Mouse (Mus musculus) forebrain, embryonic 15.5 days (tissue): ENCODE data around the gene Gmpr. TPM values are rescaled to one million over a fixed set of nuclear protein-coding genes. Genes with fewer than 3 reads are reported as not detected.

Experiments
- ATAC-seq: fragments of 200-750 bp; cut with Nextera tagmentation; replicated peaks from 2 replicates; pipeline ENCODE4 v1.8.0; 2017; ENCODE audit warnings: mild to moderate bottlenecking, moderate TSS enrichment, moderate library complexity
- H3K27ac ChIP-seq: fragments of 300-500 bp; sonication (generic); replicated peaks from 2 replicates; pipeline ENCODE4 v1.5.1; 2015; ENCODE audit warnings: mild to moderate bottlenecking, inconsistent platforms
- H3K27me3 ChIP-seq: fragments of 300-500 bp; sonication (generic); 2 replicates; pipeline ENCODE4 v1.6.1; 2015; ENCODE audit warnings: inconsistent platforms
- H3K36me3 ChIP-seq: fragments of 300-500 bp; sonication (generic); 2 replicates; pipeline ENCODE4 v1.6.1; 2015; ENCODE audit warnings: mild to moderate bottlenecking, inconsistent platforms
- H3K4me1 ChIP-seq: fragments of 300-500 bp; sonication (generic); 2 replicates; pipeline ENCODE4 v1.6.1; 2015; ENCODE audit warnings: inconsistent platforms
- H3K4me2 ChIP-seq: fragments of 300-500 bp; sonication (generic); replicated peaks from 2 replicates; pipeline ENCODE4 v1.6.1; 2015; ENCODE audit warnings: mild to moderate bottlenecking, inconsistent platforms
- H3K4me3 ChIP-seq: fragments of 300-500 bp; sonication (generic); 2 replicates; pipeline ENCODE4 v1.5.1; 2015; ENCODE audit warnings: mild to moderate bottlenecking, inconsistent platforms
- H3K9ac ChIP-seq: fragments of 300-500 bp; sonication (generic); replicated peaks from 2 replicates; pipeline ENCODE4 v1.6.1; 2015; ENCODE audit warnings: mild to moderate bottlenecking, inconsistent platforms
- H3K9me3 ChIP-seq: fragments of 300-500 bp; sonication (generic); 2 replicates; pipeline ENCODE4 v1.6.1; 2016; ENCODE audit warnings: inconsistent platforms
- WGBS: fragments of 180-500 bp; shearing (Covaris S2); methylation state at CpG from one replicate; pipeline ENCODE4 v1.1.7; 2015; ENCODE audit warnings: mixed read lengths; 5-methylcytosine and 5-hydroxymethylcytosine counted together
- polyA plus RNA-seq: library from polyadenylated mRNA; unstranded; fragments of >200 nt; fragmentation: Nextera tagmentation; extraction: Ambion mirVana; gene quantifications from 2 replicates; pipeline ENCODE4 v1.2.1, GENCODE M21; 2015

Gene Gmpr
- polyA plus RNA-seq, 1 experiment from 2014 or later: 23.0 TPM

- no peaks in the 10 kb centered on the region for H3K9me3 ChIP-seq
- no peak for ATAC-seq
- H3K36me3 ChIP-seq: no peaks in the 10 kb centered on the region
- H3K9ac ChIP-seq: no peak overlapping the region
- no peak overlapping the region for H3K4me3 ChIP-seq
- no peaks in the 10 kb centered on the region for H3K27me3 ChIP-seq
- H3K27ac ChIP-seq: no peak overlapping the region
- 91% methylated on average over 11 of the region's 11 CpGs for WGBS
- H3K4me1 ChIP-seq: peaks cover 13% of the 10 kb centered on the region; the same call in 1 of the 2 replicates
- no peak overlapping the region for H3K4me2 ChIP-seq
Measured at GRCm38 (mm10) chr13:45527232-45527964, 20.2 kb downstream of the Gmpr start.

GRCm38 (mm10) chr13:45528787-45529186, 21.5 kb downstream of the Gmpr start:
- H3K4me2 ChIP-seq: no peak overlapping the region
- 75% methylated on average over 4 of the region's 4 CpGs for WGBS

GRCm38 (mm10) chr13:45530754-45531153, 23.5 kb downstream of the Gmpr start:
- Histone ChIP-seq H3K4me1 (peaks cover 13% of the 10 kb centered on the region; the same call in 1 of the 2 replicates), H3K4me2 (no peak overlapping the region), H3K9ac (no peak overlapping the region), H3K27me3 (no peaks in the 10 kb centered on the region), H3K27ac (no peak overlapping the region), H3K4me3 (no peak overlapping the region), H3K36me3 (no peaks in the 10 kb centered on the region), H3K9me3 (no peaks in the 10 kb centered on the region)
- ATAC-seq: 0 out of 2 replicates have a peak, but pooled peaks have one; percentile 23
- 17% methylated on average over 6 of the region's 6 CpGs for WGBS

More at GRCm38 (mm10) chr13:45528787-45529186, 21.5 kb downstream of the Gmpr start:
- no peak overlapping the region for H3K4me3 ChIP-seq
- no peaks in the 10 kb centered on the region for H3K36me3 ChIP-seq
- no peaks in the 10 kb centered on the region for H3K9me3 ChIP-seq
- no peak overlapping the region for H3K27ac ChIP-seq
- no peak for ATAC-seq
- no peak overlapping the region for H3K9ac ChIP-seq
- no peaks in the 10 kb centered on the region for H3K27me3 ChIP-seq
- peaks cover 13% of the 10 kb centered on the region; the same call in 1 of the 2 replicates for H3K4me1 ChIP-seq

GRCm38 (mm10) chr13:45535731-45536453, 28.6 kb downstream of the Gmpr start:
- WGBS: 93% methylated on average over 9 of the region's 9 CpGs
- H3K27ac ChIP-seq: no peak overlapping the region
- no peak for ATAC-seq
- peaks cover 16% of the 10 kb centered on the region for H3K4me1 ChIP-seq
- no peaks in the 10 kb centered on the region for H3K27me3 ChIP-seq
- H3K9ac ChIP-seq: no peak overlapping the region
- H3K36me3 ChIP-seq: no peaks in the 10 kb centered on the region
- no peaks in the 10 kb centered on the region for H3K9me3 ChIP-seq
- no peak overlapping the region for H3K4me3 ChIP-seq
- no peak overlapping the region for H3K4me2 ChIP-seq

GRCm38 (mm10) chr13:45537110-45537509, 29.9 kb downstream of the Gmpr start:
- H3K27ac ChIP-seq: no peak overlapping the region
- H3K9me3 ChIP-seq: no peaks in the 10 kb centered on the region
- ATAC-seq: no peak
- no peaks in the 10 kb centered on the region for H3K27me3 ChIP-seq
- H3K36me3 ChIP-seq: no peaks in the 10 kb centered on the region
- no peak overlapping the region for H3K4me3 ChIP-seq
- H3K4me2 ChIP-seq: no peak overlapping the region
- H3K4me1 ChIP-seq: peaks cover 14% of the 10 kb centered on the region
- 89% methylated on average over 9 of the region's 9 CpGs for WGBS
- H3K9ac ChIP-seq: no peak overlapping the region

GRCm38 (mm10) chr13:45538091-45538490, 30.8 kb downstream of the Gmpr start:
- no peak overlapping the region for H3K4me2 ChIP-seq
- no peak overlapping the region for H3K27ac ChIP-seq
- no peaks in the 10 kb centered on the region for H3K36me3 ChIP-seq
- no peak overlapping the region for H3K4me3 ChIP-seq
- WGBS: 81% methylated on average over 9 of the region's 9 CpGs
- peaks cover 14% of the 10 kb centered on the region for H3K4me1 ChIP-seq
- no peak for ATAC-seq
- no peak overlapping the region for H3K9ac ChIP-seq
- H3K9me3 ChIP-seq: no peaks in the 10 kb centered on the region
- H3K27me3 ChIP-seq: no peaks in the 10 kb centered on the region

- Histone ChIP-seq H3K9me3 (no peaks in the 10 kb centered on the region), H3K4me2 (peak overlapping the region; percentile 54), H3K4me1 (peaks cover 14% of the 10 kb centered on the region), H3K4me3 (peak overlapping the region; percentile 35), H3K27me3 (no peaks in the 10 kb centered on the region), H3K9ac (peak overlapping the region; percentile 33), H3K27ac (peak overlapping the region; percentile 65), H3K36me3 (no peaks in the 10 kb centered on the region)
- 30% methylated on average over 10 of the region's 10 CpGs for WGBS
- ATAC-seq: peak; percentile 92
Measured at GRCm38 (mm10) chr13:45538532-45539204, 31.4 kb downstream of the Gmpr start.

GRCm38 (mm10) chr13:45539205-45539568, 31.9 kb downstream of the Gmpr start:
- peak overlapping the region; percentile 65 for H3K27ac ChIP-seq
- peak overlapping the region; percentile 33 for H3K9ac ChIP-seq
- peak; percentile 93 for ATAC-seq
- no peaks in the 10 kb centered on the region for H3K36me3 ChIP-seq
- H3K4me3 ChIP-seq: peak overlapping the region; percentile 35
- no peaks in the 10 kb centered on the region for H3K27me3 ChIP-seq
- WGBS: 8% methylated on average over 10 of the region's 10 CpGs
- H3K4me2 ChIP-seq: peak overlapping the region; percentile 54
- no peaks in the 10 kb centered on the region for H3K9me3 ChIP-seq
- peaks cover 14% of the 10 kb centered on the region for H3K4me1 ChIP-seq

- H3K4me3 ChIP-seq: no peak overlapping the region
- WGBS: 86% methylated on average over 13 of the region's 13 CpGs
- no peaks in the 10 kb centered on the region for H3K9me3 ChIP-seq
- no peaks in the 10 kb centered on the region for H3K4me1 ChIP-seq
- ATAC-seq: no peak
- no peak overlapping the region for H3K4me2 ChIP-seq
- H3K27me3 ChIP-seq: no peaks in the 10 kb centered on the region
- no peak overlapping the region for H3K27ac ChIP-seq
- no peaks in the 10 kb centered on the region for H3K36me3 ChIP-seq
- H3K9ac ChIP-seq: no peak overlapping the region
Measured at GRCm38 (mm10) chr13:45545974-45546373, 38.7 kb downstream of the Gmpr start.

GRCm38 (mm10) chr13:45546946-45547345, 39.7 kb downstream of the Gmpr start:
- Histone ChIP-seq H3K4me3 (no peak overlapping the region), H3K9me3 (no peaks in the 10 kb centered on the region), H3K27ac (no peak overlapping the region), H3K9ac (no peak overlapping the region), H3K36me3 (no peaks in the 10 kb centered on the region), H3K4me2 (no peak overlapping the region), H3K4me1 (no peaks in the 10 kb centered on the region), H3K27me3 (no peaks in the 10 kb centered on the region)
- WGBS: 80% methylated on average over 4 of the region's 4 CpGs
- no peak for ATAC-seq

GRCm38 (mm10) chr13:45547549-45547948, 40.3 kb downstream of the Gmpr start:
- H3K36me3 ChIP-seq: no peaks in the 10 kb centered on the region
- H3K4me3 ChIP-seq: no peak overlapping the region
- ATAC-seq: no peak
- H3K9me3 ChIP-seq: no peaks in the 10 kb centered on the region
- no peaks in the 10 kb centered on the region for H3K27me3 ChIP-seq
- no peaks in the 10 kb centered on the region for H3K4me1 ChIP-seq
- WGBS: 85% methylated on average over 5 of the region's 5 CpGs
- no peak overlapping the region for H3K9ac ChIP-seq
- H3K27ac ChIP-seq: no peak overlapping the region
- H3K4me2 ChIP-seq: no peak overlapping the region

GRCm38 (mm10) chr13:45553674-45554073, 46.4 kb downstream of the Gmpr start:
- H3K27ac ChIP-seq: no peak overlapping the region
- no peak overlapping the region for H3K4me2 ChIP-seq
- H3K27me3 ChIP-seq: no peaks in the 10 kb centered on the region
- no peak overlapping the region for H3K9ac ChIP-seq
- WGBS: 47% methylated on average over 7 of the region's 7 CpGs
- no peaks in the 10 kb centered on the region for H3K4me1 ChIP-seq
- H3K4me3 ChIP-seq: no peak overlapping the region
- no peak for ATAC-seq
- H3K9me3 ChIP-seq: no peaks in the 10 kb centered on the region
- H3K36me3 ChIP-seq: no peaks in the 10 kb centered on the region
